Mouse (Mus musculus): ENCODE results near the gene Vmn2r89. TPM values are rescaled to one million over a fixed set of nuclear protein-coding genes. Genes with fewer than 3 reads are reported as not detected.
"Not testable (repeated sequence)": the region's sequence is repeated elsewhere in the genome, so short reads cannot be mapped to it uniquely, and the experiment has no call there.

Gene Vmn2r89
- not detected in 2 replicates for polyA plus RNA-seq (2014; fragmentation: Nextera tagmentation; extraction: Ambion mirVana)

- not testable (repeated sequence) for H3K4me3 ChIP-seq (ENCODE audit: low read depth, low read length); H3K9me3 ChIP-seq (ENCODE audit: control insufficient read depth, low read length); H3K27ac ChIP-seq (ENCODE audit: low read depth, low read length); H3K36me3 ChIP-seq (ENCODE audit: control insufficient read depth, insufficient read depth, low read length); H3K9ac ChIP-seq (replicated peaks; ENCODE audit: low read depth, low read length); H3K27me3 ChIP-seq (ENCODE audit: control insufficient read depth, insufficient read depth, low read length); ATAC-seq (ENCODE audit: low read depth); H3K4me1 ChIP-seq (ENCODE audit: control insufficient read depth, insufficient read depth, low read length); H3K4me2 ChIP-seq (ENCODE audit: low read depth, low read length)
- WGBS, result 80% methylated on average over 2 of the region's 2 CpGs
These were observed at the start of gene Vmn2r89 for GRCm38 (mm10) chr14:51451557-51451956. Gene Vmn2r89, plus strand, starts transcription at chr14:51451857.

- H3K4me1 ChIP-seq (ENCODE audit: control insufficient read depth, insufficient read depth, low read length), result no peaks in the 10 kb centered on the region
- H3K4me2 ChIP-seq (ENCODE audit: low read depth, low read length), result no peak within 1 kb of the TSS
- no peaks in the 10 kb centered on the region for H3K9me3 ChIP-seq (ENCODE audit: control insufficient read depth, low read length)
- no peak for ATAC-seq (ENCODE audit: low read depth)
- H3K27ac ChIP-seq (ENCODE audit: low read depth, low read length), result no peak within 1 kb of the TSS
- 92% methylated on average over 1 of the region's 1 CpGs for WGBS
- no peaks in the 10 kb centered on the region for H3K27me3 ChIP-seq (ENCODE audit: control insufficient read depth, insufficient read depth, low read length)
- no peaks in the 10 kb centered on the region for H3K36me3 ChIP-seq (ENCODE audit: control insufficient read depth, insufficient read depth, low read length)
- no peak within 1 kb of the TSS for H3K4me3 ChIP-seq (ENCODE audit: low read depth, low read length)
- H3K9ac ChIP-seq (replicated peaks; ENCODE audit: low read depth, low read length), result no peak within 1 kb of the TSS
These were observed 41.1 kb upstream of the Vmn2r89 start, which contains the start of gene Vmn2r88 for GRCm38 (mm10) chr14:51410520-51410919. Gene Vmn2r88, plus strand, starts transcription at chr14:51410820.

GRCm38 (mm10) chr14:51423885-51424284, 27.8 kb upstream of the Vmn2r89 start:
- 70% methylated on average over 2 of the region's 2 CpGs for WGBS
- no peak for ATAC-seq (ENCODE audit: low read depth)
- no peak overlapping the region for H3K27ac ChIP-seq (ENCODE audit: low read depth, low read length)
- H3K9me3 ChIP-seq (ENCODE audit: control insufficient read depth, low read length), result no peaks in the 10 kb centered on the region
- no peak overlapping the region for H3K4me2 ChIP-seq (ENCODE audit: low read depth, low read length)
- H3K27me3 ChIP-seq (ENCODE audit: control insufficient read depth, insufficient read depth, low read length), result no peaks in the 10 kb centered on the region
- no peak overlapping the region for H3K4me3 ChIP-seq (ENCODE audit: low read depth, low read length)
- H3K4me1 ChIP-seq (ENCODE audit: control insufficient read depth, insufficient read depth, low read length), result no peaks in the 10 kb centered on the region
- no peak overlapping the region for H3K9ac ChIP-seq (replicated peaks; ENCODE audit: low read depth, low read length)
- H3K36me3 ChIP-seq (ENCODE audit: control insufficient read depth, insufficient read depth, low read length), result no peaks in the 10 kb centered on the region

GRCm38 (mm10) chr14:51430138-51430537, 21.5 kb upstream of the Vmn2r89 start:
- H3K4me3 ChIP-seq (ENCODE audit: low read depth, low read length); H3K36me3 ChIP-seq (ENCODE audit: control insufficient read depth, insufficient read depth, low read length); ATAC-seq (ENCODE audit: low read depth); H3K27me3 ChIP-seq (ENCODE audit: control insufficient read depth, insufficient read depth, low read length); H3K27ac ChIP-seq (ENCODE audit: low read depth, low read length); H3K9me3 ChIP-seq (ENCODE audit: control insufficient read depth, low read length); H3K9ac ChIP-seq (replicated peaks; ENCODE audit: low read depth, low read length); H3K4me2 ChIP-seq (ENCODE audit: low read depth, low read length); H3K4me1 ChIP-seq (ENCODE audit: control insufficient read depth, insufficient read depth, low read length): not testable (repeated sequence)

GRCm38 (mm10) chr14:51434546-51434945, 17.1 kb upstream of the Vmn2r89 start:
- H3K4me2 ChIP-seq (ENCODE audit: low read depth, low read length), result no peak overlapping the region
- no peaks in the 10 kb centered on the region for H3K27me3 ChIP-seq (ENCODE audit: control insufficient read depth, insufficient read depth, low read length)
- no peaks in the 10 kb centered on the region for H3K4me1 ChIP-seq (ENCODE audit: control insufficient read depth, insufficient read depth, low read length)
- H3K36me3 ChIP-seq (ENCODE audit: control insufficient read depth, insufficient read depth, low read length), result no peaks in the 10 kb centered on the region
- no peak overlapping the region for H3K9ac ChIP-seq (replicated peaks; ENCODE audit: low read depth, low read length)
- no peak overlapping the region for H3K27ac ChIP-seq (ENCODE audit: low read depth, low read length)
- 93% methylated on average over 16 of the region's 16 CpGs for WGBS
- no peaks in the 10 kb centered on the region for H3K9me3 ChIP-seq (ENCODE audit: control insufficient read depth, low read length)
- ATAC-seq (ENCODE audit: low read depth), result no peak
- H3K4me3 ChIP-seq (ENCODE audit: low read depth, low read length), result no peak overlapping the region

GRCm38 (mm10) chr14:51435020-51435419, 16.6 kb upstream of the Vmn2r89 start:
- H3K9ac ChIP-seq (replicated peaks; ENCODE audit: low read depth, low read length), result no peak overlapping the region
- no peak overlapping the region for H3K27ac ChIP-seq (ENCODE audit: low read depth, low read length)
- ATAC-seq (ENCODE audit: low read depth), result no peak
- no peak overlapping the region for H3K4me2 ChIP-seq (ENCODE audit: low read depth, low read length)
- no peaks in the 10 kb centered on the region for H3K27me3 ChIP-seq (ENCODE audit: control insufficient read depth, insufficient read depth, low read length)
- H3K4me1 ChIP-seq (ENCODE audit: control insufficient read depth, insufficient read depth, low read length), result no peaks in the 10 kb centered on the region
- no peaks in the 10 kb centered on the region for H3K9me3 ChIP-seq (ENCODE audit: control insufficient read depth, low read length)
- no peaks in the 10 kb centered on the region for H3K36me3 ChIP-seq (ENCODE audit: control insufficient read depth, insufficient read depth, low read length)
- 95% methylated on average over 26 of the region's 26 CpGs for WGBS
- H3K4me3 ChIP-seq (ENCODE audit: low read depth, low read length), result no peak overlapping the region

- ATAC-seq (ENCODE audit: low read depth), result no peak
These were observed 12.7 kb upstream of the Vmn2r89 start for GRCm38 (mm10) chr14:51438955-51439354.

GRCm38 (mm10) chr14:51480278-51480677, 28.6 kb downstream of the Vmn2r89 start:
- H3K4me3 ChIP-seq (ENCODE audit: low read depth, low read length); H3K9ac ChIP-seq (replicated peaks; ENCODE audit: low read depth, low read length); H3K36me3 ChIP-seq (ENCODE audit: control insufficient read depth, insufficient read depth, low read length); H3K4me1 ChIP-seq (ENCODE audit: control insufficient read depth, insufficient read depth, low read length); H3K9me3 ChIP-seq (ENCODE audit: control insufficient read depth, low read length); H3K4me2 ChIP-seq (ENCODE audit: low read depth, low read length); ATAC-seq (ENCODE audit: low read depth); H3K27me3 ChIP-seq (ENCODE audit: control insufficient read depth, insufficient read depth, low read length); H3K27ac ChIP-seq (ENCODE audit: low read depth, low read length): not testable (repeated sequence)
- 85% methylated on average over 10 of the region's 10 CpGs for WGBS

More at GRCm38 (mm10) chr14:51438955-51439354, 12.7 kb upstream of the Vmn2r89 start:
- no peak overlapping the region for H3K9ac ChIP-seq (replicated peaks; ENCODE audit: low read depth, low read length)
- H3K9me3 ChIP-seq (ENCODE audit: control insufficient read depth, low read length), result no peaks in the 10 kb centered on the region
- H3K36me3 ChIP-seq (ENCODE audit: control insufficient read depth, insufficient read depth, low read length), result no peaks in the 10 kb centered on the region
- WGBS, result 87% methylated on average over 4 of the region's 4 CpGs
- H3K4me3 ChIP-seq (ENCODE audit: low read depth, low read length), result no peak overlapping the region
- H3K27ac ChIP-seq (ENCODE audit: low read depth, low read length), result no peak overlapping the region
- H3K4me1 ChIP-seq (ENCODE audit: control insufficient read depth, insufficient read depth, low read length), result no peaks in the 10 kb centered on the region
- H3K27me3 ChIP-seq (ENCODE audit: control insufficient read depth, insufficient read depth, low read length), result no peaks in the 10 kb centered on the region
- H3K4me2 ChIP-seq (ENCODE audit: low read depth, low read length), result no peak overlapping the region

- ATAC-seq (ENCODE audit: low read depth); H3K9ac ChIP-seq (replicated peaks; ENCODE audit: low read depth, low read length); H3K4me1 ChIP-seq (ENCODE audit: control insufficient read depth, insufficient read depth, low read length); H3K9me3 ChIP-seq (ENCODE audit: control insufficient read depth, low read length); H3K4me3 ChIP-seq (ENCODE audit: low read depth, low read length); H3K27ac ChIP-seq (ENCODE audit: low read depth, low read length); H3K36me3 ChIP-seq (ENCODE audit: control insufficient read depth, insufficient read depth, low read length); H3K4me2 ChIP-seq (ENCODE audit: low read depth, low read length); H3K27me3 ChIP-seq (ENCODE audit: control insufficient read depth, insufficient read depth, low read length): not testable (repeated sequence)
- 93% methylated on average over 12 of the region's 12 CpGs for WGBS
These were observed 29.8 kb downstream of the Vmn2r89 start for GRCm38 (mm10) chr14:51481332-51482015.

Data from neural tube, embryonic 14.5 days (tissue).